Mouse (Mus musculus) thymus, adult 18-20 months (tissue): Measurements from ENCODE around the gene Camsap2.

Experiments used
- DNase-seq, 2 experiments: peaks; one replicate each; pipeline ENCODE4 v3.0.0; 2022; ENCODE audit warnings: mixed read lengths in 2 of 2

Camsap2 gene

DNA sequence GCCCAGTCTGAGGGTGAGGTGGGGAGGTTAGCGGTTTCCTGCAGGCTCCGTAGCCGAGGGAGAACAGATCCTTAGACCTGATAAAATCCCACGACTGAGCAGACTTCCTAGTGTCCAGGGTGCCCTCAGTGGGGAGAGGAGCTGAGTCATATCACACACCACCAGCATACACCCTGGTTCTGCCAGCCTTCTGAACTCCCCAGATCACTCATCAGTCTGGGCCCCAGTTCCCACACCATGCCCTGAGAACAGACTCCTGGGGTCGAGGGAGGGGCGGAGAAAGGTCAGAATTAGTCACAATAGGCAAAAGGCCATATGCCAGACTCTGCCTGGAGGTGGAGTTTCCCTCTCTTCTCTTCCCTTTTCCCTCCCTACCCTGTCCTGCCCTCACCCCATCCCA is 90.7 kb downstream of the Camsap2 start:
- no peak for DNase-seq

DNA sequence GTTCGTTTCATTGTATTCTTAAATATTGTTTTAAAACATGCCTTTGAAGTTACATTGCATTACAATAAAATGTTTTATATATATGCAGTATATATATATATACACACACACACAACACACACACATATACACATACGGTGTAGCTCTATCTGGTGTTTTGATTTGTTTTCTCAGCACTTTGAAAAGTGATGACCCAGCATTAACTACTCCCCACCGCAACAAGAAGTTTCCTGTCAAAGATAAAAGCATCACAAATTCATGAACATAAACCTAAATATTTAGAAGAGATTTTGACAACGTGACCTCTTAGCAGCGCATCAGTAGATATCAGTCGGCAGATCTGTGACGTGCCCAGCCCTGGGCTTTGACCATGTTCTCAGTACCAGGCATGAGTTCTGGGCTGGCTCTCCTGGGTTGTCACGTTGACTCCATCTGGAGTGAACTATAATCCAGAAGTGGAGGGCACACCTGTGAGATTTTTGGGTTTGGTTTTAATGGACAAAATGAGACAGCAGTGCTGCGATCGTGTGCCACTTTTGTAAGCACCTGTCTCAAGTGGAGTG is 91.3 kb downstream of the Camsap2 start:
- DNase-seq = no peak

GRCm38 (mm10) chr1:136253472-136253871 is 92.4 kb downstream of the Camsap2 start:
- peak in 1 of 2 experiments; percentile 56 for DNase-seq

- DNase-seq = no peak
Measured at GRCm38 (mm10) chr1:136249662-136250061, 96.2 kb downstream of the Camsap2 start.

- no peak for DNase-seq
Measured at GRCm38 (mm10) chr1:136247393-136247792, 98.5 kb downstream of the Camsap2 start.

GRCm38 (mm10) chr1:136244469-136244868 is 101.4 kb downstream of the Camsap2 start:
- DNase-seq = no peak

DNA sequence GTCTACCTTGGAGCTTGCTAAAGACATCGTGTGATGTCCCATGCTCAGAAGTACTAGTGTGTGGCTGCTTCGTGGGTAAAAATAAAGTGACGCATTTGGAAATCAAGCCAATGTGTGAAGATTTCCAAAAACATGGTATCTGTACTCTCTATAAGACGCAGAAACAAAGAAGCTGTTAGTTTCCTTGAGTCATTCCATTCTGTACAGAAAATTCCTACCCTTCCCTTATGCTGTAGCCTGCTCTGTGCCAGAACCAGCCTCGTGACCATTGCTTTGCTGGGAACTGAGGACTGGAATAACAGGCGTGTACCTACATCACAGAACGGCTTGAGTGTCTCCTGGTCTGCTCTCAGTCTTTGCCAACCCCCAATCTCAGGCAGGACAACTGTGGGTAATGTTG is 104.1 kb downstream of the Camsap2 start:
- no peak for DNase-seq

- no peak for DNase-seq
Measured at GRCm38 (mm10) chr1:136238495-136238894, 107.4 kb downstream of the Camsap2 start.

DNA sequence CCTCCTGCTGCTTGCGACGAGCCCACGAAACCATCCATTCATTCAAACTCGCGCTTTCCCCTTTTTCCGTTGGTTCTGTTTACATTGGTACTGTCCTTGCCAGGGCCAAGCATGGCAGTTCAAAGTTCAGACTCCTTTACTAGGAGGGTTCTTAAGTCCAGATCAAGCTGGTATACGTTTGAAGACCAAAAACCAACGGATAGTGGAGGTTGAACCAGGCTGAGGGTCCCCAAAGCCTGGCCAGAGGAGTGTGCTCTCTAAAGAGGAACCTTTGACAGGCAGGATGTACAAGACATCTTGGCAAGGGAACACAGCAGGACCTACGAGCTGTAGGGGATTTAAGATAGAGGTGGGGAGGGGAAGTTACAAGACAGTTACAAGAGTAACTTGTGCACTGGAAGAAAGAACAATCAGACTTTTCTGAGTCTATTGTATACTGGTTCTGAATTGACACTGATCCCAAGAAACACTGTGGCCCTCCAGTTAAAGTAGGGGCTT is 111.3 kb downstream of the Camsap2 start:
- DNase-seq = no peak

DNA sequence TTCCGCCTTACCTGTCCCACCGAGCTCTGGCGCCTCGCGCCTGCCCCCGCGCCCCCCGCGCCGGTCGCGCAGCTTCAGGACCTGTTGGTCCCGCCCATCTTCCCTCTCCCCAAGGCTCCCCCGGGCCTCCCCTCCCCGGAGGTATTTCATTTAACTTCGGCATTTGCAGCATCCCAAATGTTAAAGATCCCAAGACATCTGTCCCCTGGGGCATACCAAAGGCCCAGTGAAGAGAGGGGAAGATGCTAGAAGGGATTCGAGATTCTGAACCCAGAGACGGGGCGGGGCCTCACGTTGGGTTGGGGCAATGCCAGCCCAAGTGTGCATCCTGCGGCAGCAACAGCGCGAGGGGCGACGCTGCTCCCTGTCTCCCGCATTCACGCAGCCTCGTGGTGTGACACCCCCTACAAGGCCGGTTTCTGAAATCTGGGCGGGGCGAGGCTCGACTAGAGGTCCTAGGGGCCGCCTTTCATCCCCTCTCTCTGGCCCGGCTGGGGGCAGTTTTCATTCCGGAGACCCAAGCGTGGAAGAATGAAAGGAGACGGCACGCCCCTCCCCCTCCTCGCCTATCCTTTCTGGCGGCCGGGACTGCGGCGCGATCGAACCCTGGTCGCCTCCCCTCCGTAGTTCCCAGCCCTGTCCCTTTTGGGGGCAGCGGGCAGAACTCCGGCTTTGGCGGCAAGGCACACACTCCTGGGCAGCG is 111.9 kb downstream of the Camsap2 start, which contains the start of gene Inava:
Inava (minus strand) TSS at position 373 of the 703 bp plus-strand sequence.
- peak in 1 of 2 experiments; percentile 29 for DNase-seq

- DNase-seq = no peak
Measured at GRCm38 (mm10) chr1:136232986-136233790, 112.7 kb downstream of the Camsap2 start.

DNA sequence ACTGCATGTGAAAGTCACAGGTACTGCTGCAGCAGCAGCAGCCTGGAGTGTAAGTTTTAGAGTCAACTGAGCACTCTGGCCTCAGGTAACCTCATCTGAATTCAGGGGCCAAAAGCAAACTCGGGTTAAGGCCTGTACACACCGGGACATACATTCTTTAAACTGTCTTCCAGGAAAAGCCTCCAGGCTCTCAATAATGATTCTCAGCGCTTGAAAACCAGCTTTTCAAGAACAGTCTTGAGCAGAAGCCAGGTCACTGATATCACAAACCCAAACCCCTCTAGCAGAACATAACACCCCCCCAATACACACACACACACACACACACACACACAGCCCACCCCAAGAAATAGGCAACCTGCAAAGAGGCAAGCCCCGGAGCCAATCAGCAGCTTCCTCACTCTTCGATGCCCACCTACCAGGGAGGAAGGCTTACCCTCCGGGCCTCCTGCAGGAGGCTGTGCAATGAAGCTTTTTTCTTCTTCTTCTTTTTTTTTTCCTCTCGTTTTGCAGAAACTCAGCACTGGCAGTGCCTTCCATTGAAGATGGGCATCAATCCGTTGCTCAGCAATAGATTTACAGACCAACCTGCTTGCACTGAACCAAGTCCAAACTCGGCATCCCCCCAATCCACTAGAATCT is 113.5 kb downstream of the Camsap2 start:
- no peak for DNase-seq

- no peak for DNase-seq
Measured at GRCm38 (mm10) chr1:136231596-136231995, 114.3 kb downstream of the Camsap2 start.

DNA sequence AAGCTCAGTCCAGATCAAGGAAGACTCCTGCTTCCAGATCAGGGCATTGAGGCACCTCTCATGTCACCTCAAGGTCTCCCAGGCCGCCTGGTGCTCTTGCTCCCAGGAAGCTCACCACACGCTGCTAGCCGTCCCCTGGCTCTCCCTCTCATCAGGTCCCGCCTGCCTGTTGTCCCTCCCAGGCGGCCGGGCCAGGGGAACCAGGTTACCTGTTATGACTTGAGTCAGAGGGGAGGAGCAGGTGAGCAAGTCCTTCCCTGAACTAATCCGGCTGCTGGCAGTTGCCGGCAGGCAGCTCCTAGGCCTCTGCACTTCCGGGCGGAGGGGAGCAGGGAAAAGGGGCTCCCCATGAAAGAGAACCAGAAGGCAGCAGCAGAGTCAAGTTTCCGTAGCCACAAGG is 115.7 kb downstream of the Camsap2 start:
- no peak for DNase-seq

GRCm38 (mm10) chr1:136229040-136229373 is 116.9 kb downstream of the Camsap2 start:
- no peak for DNase-seq

DNA sequence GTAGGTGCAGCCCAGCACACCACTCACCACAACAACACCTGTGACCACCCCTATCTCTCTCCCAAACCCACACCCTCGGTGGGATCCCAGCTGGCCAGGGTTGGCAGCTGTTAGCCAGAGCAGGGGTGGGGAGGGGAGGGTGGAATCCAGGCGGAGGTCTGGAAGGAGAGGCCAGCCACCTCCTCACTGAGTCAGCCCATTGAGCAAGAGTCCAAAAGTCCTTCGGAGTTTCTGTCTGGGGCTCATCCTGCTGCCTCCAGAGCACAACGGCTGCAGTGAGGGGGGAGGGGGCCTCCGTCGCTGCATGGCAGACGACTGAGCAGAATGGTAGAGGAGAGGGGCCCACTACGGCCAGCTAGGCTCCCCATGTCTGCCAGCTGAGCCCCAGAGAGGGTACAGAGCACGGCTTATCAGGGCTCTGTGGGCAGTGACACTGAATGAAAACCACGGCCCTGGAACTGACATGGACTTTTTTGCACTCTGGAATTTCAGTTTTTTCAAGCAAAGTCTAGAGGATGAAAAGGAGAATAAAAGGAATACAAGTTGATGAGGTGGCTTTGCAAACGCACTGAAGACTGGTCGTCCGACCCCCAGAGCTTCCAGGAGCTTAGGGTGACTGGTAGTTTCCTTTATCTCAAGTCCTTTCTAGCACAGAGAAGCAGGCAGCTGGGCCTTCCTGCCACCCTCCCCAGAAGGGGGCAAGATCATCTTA is 117.4 kb downstream of the Camsap2 start:
- DNase-seq = no peak

GRCm38 (mm10) chr1:136227870-136228269 is 118.0 kb downstream of the Camsap2 start:
- no peak for DNase-seq

- DNase-seq = no peak
Measured at GRCm38 (mm10) chr1:136226626-136227025, 119.3 kb downstream of the Camsap2 start.

GRCm38 (mm10) chr1:136225846-136226245 is 120.1 kb downstream of the Camsap2 start:
- DNase-seq = no peak

- no peak for DNase-seq
Measured at GRCm38 (mm10) chr1:136223758-136224342, 122.1 kb downstream of the Camsap2 start.

GRCm38 (mm10) chr1:136222386-136222785 is 123.5 kb downstream of the Camsap2 start:
- DNase-seq = no peak
